Mouse (Mus musculus) midbrain, embryonic 10.5 days (tissue): ENCODE data around the gene Icam5. TPM values are rescaled to one million over a fixed set of nuclear protein-coding genes. Genes with fewer than 3 reads are reported as not detected.
"Not testable (repeated sequence)": the region's sequence is repeated elsewhere in the genome, so short reads cannot be mapped to it uniquely, and the experiment has no call there.

ENCODE experiments used
- DNase-seq: peaks from one replicate; pipeline ENCODE4 v3.0.0-alpha.2; 2017; ENCODE audit warnings: low spot score
- H3K27ac ChIP-seq: fragments of 300-500 bp; sonication (generic); replicated peaks from 2 replicates; pipeline ENCODE4 v1.5.1; 2016; ENCODE audit warnings: mild to moderate bottlenecking
- H3K27me3 ChIP-seq: fragments of 300-500 bp; sonication (generic); 2 replicates; pipeline ENCODE4 v1.6.1; 2016; ENCODE audit warnings: low read depth, mild to moderate bottlenecking; ENCODE audit not compliant: poor library complexity, severe bottlenecking
- H3K36me3 ChIP-seq: fragments of 300-500 bp; sonication (generic); 2 replicates; pipeline ENCODE4 v1.6.1; 2016; ENCODE audit warnings: mild to moderate bottlenecking, moderate library complexity
- H3K4me1 ChIP-seq: fragments of 300-500 bp; sonication (generic); 2 replicates; pipeline ENCODE4 v1.6.1; 2016
- H3K4me3 ChIP-seq: fragments of 300-500 bp; sonication (generic); 2 replicates; pipeline ENCODE4 v1.5.1; 2016; ENCODE audit warnings: mild to moderate bottlenecking, moderate library complexity
- H3K9me3 ChIP-seq: fragments of 300-500 bp; sonication (generic); replicated peaks from 2 replicates; pipeline ENCODE4 v1.6.1; 2016; ENCODE audit warnings: mild to moderate bottlenecking
- WGBS: fragments of 180-500 bp; shearing (Covaris S2); methylation state at CpG from one replicate; pipeline ENCODE4 v1.1.7; 2016; 5-methylcytosine and 5-hydroxymethylcytosine counted together
- polyA plus RNA-seq: library from polyadenylated mRNA; unstranded; fragments of >200 nt; fragmentation: Nextera tagmentation; extraction: Ambion mirVana; gene quantifications from 2 replicates; pipeline ENCODE4 v1.2.1, GENCODE M21; 2016

Icam5 gene
- 0.05 TPM in 1 of 2 replicates, not detected in the other for polyA plus RNA-seq

GRCm38 (mm10) chr9:21031896-21032351 is at the start of gene Icam5:
TSS of gene Icam5 (plus strand) at chr9:21032073.
- Histone ChIP-seq H3K27ac (no peak within 1 kb of the TSS), H3K27me3 (peaks cover 100% of the 10 kb centered on the region), H3K4me3 (peak within 1 kb of the TSS; percentile 58), H3K9me3 (no peaks in the 10 kb centered on the region), H3K4me1 (peaks cover 77% of the 10 kb centered on the region), H3K36me3 (no peaks in the 10 kb centered on the region)
- under 1% methylated on average over 35 of the region's 35 CpGs for WGBS
- DNase-seq, result no peak

GRCm38 (mm10) chr9:20982171-20982570 is 49.7 kb upstream of the Icam5 start:
- 78% methylated on average over 3 of the region's 3 CpGs for WGBS
- Histone ChIP-seq H3K27me3 (no peaks in the 10 kb centered on the region), H3K9me3 (no peaks in the 10 kb centered on the region), H3K27ac (no peak overlapping the region), H3K4me3 (no peak overlapping the region), H3K36me3 (no peaks in the 10 kb centered on the region), H3K4me1 (no peaks in the 10 kb centered on the region)
- no peak for DNase-seq

- H3K27ac ChIP-seq, result no peak overlapping the region
- no peak overlapping the region for H3K4me3 ChIP-seq
- no peaks in the 10 kb centered on the region for H3K4me1 ChIP-seq
- no peaks in the 10 kb centered on the region for H3K9me3 ChIP-seq
- no peaks in the 10 kb centered on the region for H3K36me3 ChIP-seq
- DNase-seq, result no peak
- WGBS, result 67% methylated on average over 5 of the region's 5 CpGs
- peaks cover 7% of the 10 kb centered on the region; the same call in 1 of the 2 replicates for H3K27me3 ChIP-seq
Observed at GRCm38 (mm10) chr9:20983169-20983568, 48.7 kb upstream of the Icam5 start.

GRCm38 (mm10) chr9:20986952-20987686 is 44.8 kb upstream of the Icam5 start:
- H3K27me3 ChIP-seq, result peaks cover 14% of the 10 kb centered on the region
- H3K4me1 ChIP-seq, result peaks cover 7% of the 10 kb centered on the region
- whole genome bisulfite sequencing, result 70% methylated on average over 15 of the region's 15 CpGs

GRCm38 (mm10) chr9:20987953-20988352 is 43.9 kb upstream of the Icam5 start:
- Histone ChIP-seq H3K36me3 (no peaks in the 10 kb centered on the region), H3K4me1 (peaks cover 7% of the 10 kb centered on the region), H3K4me3 (no peak overlapping the region), H3K9me3 (no peaks in the 10 kb centered on the region), H3K27me3 (peaks cover 14% of the 10 kb centered on the region), H3K27ac (no peak overlapping the region)
- DNase-seq, result no peak
- WGBS, result 27% methylated on average over 7 of the region's 7 CpGs

More at GRCm38 (mm10) chr9:20986952-20987686, 44.8 kb upstream of the Icam5 start:
- H3K4me3 ChIP-seq, result no peak overlapping the region
- H3K27ac ChIP-seq, result no peak overlapping the region
- no peaks in the 10 kb centered on the region for H3K36me3 ChIP-seq
- DNase-seq, result no peak
- H3K9me3 ChIP-seq, result no peaks in the 10 kb centered on the region

GRCm38 (mm10) chr9:20990861-20991260 is 41.0 kb upstream of the Icam5 start:
- Histone ChIP-seq H3K36me3 (no peaks in the 10 kb centered on the region), H3K9me3 (no peaks in the 10 kb centered on the region), H3K4me3 (no peak overlapping the region), H3K27ac (no peak overlapping the region; the same call in 1 of the 2 replicates), H3K4me1 (peaks cover 7% of the 10 kb centered on the region), H3K27me3 (peaks cover 14% of the 10 kb centered on the region)
- 7% methylated on average over 10 of the region's 10 CpGs for WGBS
- peak; percentile 30 for DNase-seq

GRCm38 (mm10) chr9:20991587-20991986 is 40.3 kb upstream of the Icam5 start:
- 83% methylated on average over 4 of the region's 4 CpGs for WGBS
- Histone ChIP-seq H3K4me3 (no peak overlapping the region), H3K4me1 (peaks cover 7% of the 10 kb centered on the region), H3K9me3 (no peaks in the 10 kb centered on the region), H3K27ac (no peak overlapping the region), H3K27me3 (peaks cover 14% of the 10 kb centered on the region), H3K36me3 (no peaks in the 10 kb centered on the region)
- no peak for DNase-seq

- WGBS, result 61% methylated on average over 5 of the region's 5 CpGs
Observed at GRCm38 (mm10) chr9:20993165-20993898, 38.5 kb upstream of the Icam5 start.

GRCm38 (mm10) chr9:20995069-20995468 is 36.8 kb upstream of the Icam5 start:
- 72% methylated on average over 3 of the region's 3 CpGs for WGBS
- Histone ChIP-seq H3K4me3 (no peak overlapping the region), H3K36me3 (no peaks in the 10 kb centered on the region), H3K4me1 (peaks cover 7% of the 10 kb centered on the region), H3K9me3 (no peaks in the 10 kb centered on the region), H3K27ac (no peak overlapping the region), H3K27me3 (no peaks in the 10 kb centered on the region)
- DNase-seq, result no peak

More at GRCm38 (mm10) chr9:20993165-20993898, 38.5 kb upstream of the Icam5 start:
- Histone ChIP-seq H3K9me3 (no peaks in the 10 kb centered on the region), H3K27ac (no peak overlapping the region), H3K27me3 (peaks cover 7% of the 10 kb centered on the region; the same call in 1 of the 2 replicates), H3K36me3 (no peaks in the 10 kb centered on the region), H3K4me1 (peaks cover 7% of the 10 kb centered on the region), H3K4me3 (no peak overlapping the region)
- DNase-seq, result no peak

GRCm38 (mm10) chr9:20997065-20997464 is 34.8 kb upstream of the Icam5 start:
- Histone ChIP-seq H3K9me3 (no peaks in the 10 kb centered on the region), H3K27ac (no peak overlapping the region), H3K27me3 (no peaks in the 10 kb centered on the region), H3K4me1 (no peaks in the 10 kb centered on the region), H3K36me3 (no peaks in the 10 kb centered on the region), H3K4me3 (no peak overlapping the region)
- DNase-seq, result no peak
- WGBS, result 93% methylated on average over 8 of the region's 8 CpGs

- DNase-seq, H3K4me3 ChIP-seq, H3K9me3 ChIP-seq, H3K4me1 ChIP-seq, H3K27ac ChIP-seq, H3K36me3 ChIP-seq, H3K27me3 ChIP-seq: not testable (repeated sequence)
- WGBS, result 82% methylated on average over 1 of the region's 1 CpGs
Observed at GRCm38 (mm10) chr9:20998337-20998736, 33.5 kb upstream of the Icam5 start.

GRCm38 (mm10) chr9:21000811-21001210 is 31.1 kb upstream of the Icam5 start:
- Histone ChIP-seq H3K27ac (no peak overlapping the region), H3K4me1 (peaks cover 13% of the 10 kb centered on the region), H3K27me3 (no peaks in the 10 kb centered on the region), H3K36me3 (peaks cover 15% of the 10 kb centered on the region), H3K4me3 (no peak overlapping the region), H3K9me3 (no peaks in the 10 kb centered on the region)
- no peak for DNase-seq

- 76% methylated on average over 6 of the region's 6 CpGs for WGBS
- H3K27ac ChIP-seq, result no peak overlapping the region
- H3K4me1 ChIP-seq, result peaks cover 13% of the 10 kb centered on the region
- H3K9me3 ChIP-seq, result no peaks in the 10 kb centered on the region
- H3K27me3 ChIP-seq, result no peaks in the 10 kb centered on the region
- no peak overlapping the region for H3K4me3 ChIP-seq
- DNase-seq, result no peak
- H3K36me3 ChIP-seq, result peaks cover 24% of the 10 kb centered on the region
Observed at GRCm38 (mm10) chr9:21001651-21002200, 30.1 kb upstream of the Icam5 start.
